Mouse (Mus musculus) erythroid progenitor cell, adult 5-6 weeks (primary cell): ENCODE measurements around the gene Il20ra. TPM values are rescaled to one million over a fixed set of nuclear protein-coding genes. Genes with fewer than 3 reads are reported as not detected.

Experiments used
- ATAC-seq: replicated peaks from 2 replicates; pipeline ENCODE4 v1.8.0; 2016; ENCODE audit warnings: moderate number of reproducible peaks, mild to moderate bottlenecking, moderate TSS enrichment, inconsistent platforms; ENCODE audit not compliant: poor library complexity, low FRiP score, severe bottlenecking
- total RNA-seq, 2 experiments: library from RNA; stranded (forward) in 1 of 2; stranded (reverse) in 1 of 2; fragments of 150-400 nt in 1 of 2; fragments of 186-747, 209-891 nt in 1 of 2; gene quantifications; 2 replicates each; pipeline versions ENCODE4 v1.2.3 to v1.2.4; 2015 to 2017; ENCODE audit warnings: low replicate concordance in 2 of 2

Gene Il20ra
- total RNA-seq, 2 experiments from 2014 or later = not detected

- ATAC-seq = no peak
Observed at GRCm38 (mm10) chr10:19746156-19746555, 33.8 kb downstream of the Il20ra start.

- ATAC-seq = no peak
Observed at GRCm38 (mm10) chr10:19747661-19748060, 35.3 kb downstream of the Il20ra start.

- ATAC-seq = no peak
Observed at GRCm38 (mm10) chr10:19765459-19765858, 53.1 kb downstream of the Il20ra start.

- ATAC-seq = no peak
Observed at GRCm38 (mm10) chr10:19779092-19779491, 66.7 kb downstream of the Il20ra start.

- ATAC-seq = no peak
Observed at GRCm38 (mm10) chr10:19781365-19781764, 69.0 kb downstream of the Il20ra start.

GRCm38 (mm10) chr10:19794996-19795395 lies 82.6 kb downstream of the Il20ra start:
- no peak for ATAC-seq

GRCm38 (mm10) chr10:19802958-19803357 lies 90.6 kb downstream of the Il20ra start:
- no peak for ATAC-seq

- ATAC-seq = no peak
Observed at GRCm38 (mm10) chr10:19804763-19805162, 92.4 kb downstream of the Il20ra start.

Other genes with a start within 250 kb of the Il20ra start
- 58.3 and 86.9 TPM in 2 replicates for gene Ifngr1, start 120.6 kb upstream of the Il20ra start, total RNA-seq (2015; ENCODE audit: low replicate concordance)
- gene Ifngr1, start 120.6 kb upstream of the Il20ra start, total RNA-seq (2017; ENCODE audit: low replicate concordance) = 36.6 and 37.5 TPM in 2 replicates
- gene Il22ra2, start 90.6 kb upstream of the Il20ra start, total RNA-seq (2015; ENCODE audit: low replicate concordance) = not detected in 2 replicates
- gene Il22ra2, start 90.6 kb upstream of the Il20ra start, total RNA-seq (2017; ENCODE audit: low replicate concordance) = 0.64 TPM in 1 of 2 replicates, not detected in the other
- gene Slc35d3, start 138.9 kb downstream of the Il20ra start, total RNA-seq (2015; ENCODE audit: low replicate concordance) = not detected in 2 replicates
- not detected in 2 replicates for gene Slc35d3, start 138.9 kb downstream of the Il20ra start, total RNA-seq (2017; ENCODE audit: low replicate concordance)
- 1.7 and 20.9 TPM in 2 replicates for gene Pex7, start 195.1 kb downstream of the Il20ra start, total RNA-seq (2015; ENCODE audit: low replicate concordance)
- 1.4 and 8.9 TPM in 2 replicates for gene Pex7, start 195.1 kb downstream of the Il20ra start, total RNA-seq (2017; ENCODE audit: low replicate concordance)
- gene Map3k5, start 221.9 kb downstream of the Il20ra start, total RNA-seq (2015; ENCODE audit: low replicate concordance) = 1.4 and 4.2 TPM in 2 replicates
- 4.4 and 4.5 TPM in 2 replicates for gene Map3k5, start 221.9 kb downstream of the Il20ra start, total RNA-seq (2017; ENCODE audit: low replicate concordance)